Mouse (Mus musculus) forebrain, embryonic 13.5 days (tissue): ENCODE measurements around the gene Micall2. TPM values are rescaled to one million over a fixed set of nuclear protein-coding genes. Genes with fewer than 3 reads are reported as not detected.

Experiments used
- ATAC-seq: fragments of 200-750 bp; cut with Nextera tagmentation; 2 replicates; pipeline ENCODE4 v1.8.0; 2017
- H3K27ac ChIP-seq: fragments of 300-500 bp; sonication (generic); 2 replicates; pipeline ENCODE4 v1.5.1; 2015; ENCODE audit warnings: inconsistent platforms, mild to moderate bottlenecking, moderate library complexity
- H3K27me3 ChIP-seq: fragments of 300-500 bp; sonication (generic); 2 replicates; pipeline ENCODE4 v1.6.1; 2015; ENCODE audit warnings: mild to moderate bottlenecking, inconsistent platforms
- H3K36me3 ChIP-seq: fragments of 300-500 bp; sonication (generic); 2 replicates; pipeline ENCODE4 v1.6.1; 2015; ENCODE audit warnings: mild to moderate bottlenecking, inconsistent platforms; ENCODE audit not compliant: poor library complexity, severe bottlenecking
- H3K4me1 ChIP-seq: fragments of 300-500 bp; sonication (generic); 2 replicates; pipeline ENCODE4 v1.6.1; 2015; ENCODE audit warnings: inconsistent platforms
- H3K4me2 ChIP-seq: fragments of 300-500 bp; sonication (generic); 2 replicates; pipeline ENCODE4 v1.6.1; 2015; ENCODE audit warnings: inconsistent platforms, mild to moderate bottlenecking, moderate library complexity
- H3K4me3 ChIP-seq: fragments of 300-500 bp; sonication (generic); 2 replicates; pipeline ENCODE4 v1.5.1; 2015; ENCODE audit warnings: mild to moderate bottlenecking, inconsistent platforms
- H3K9ac ChIP-seq: fragments of 300-500 bp; sonication (generic); 2 replicates; pipeline ENCODE4 v1.6.1; 2015; ENCODE audit warnings: mild to moderate bottlenecking, inconsistent platforms
- H3K9me3 ChIP-seq: fragments of 300-500 bp; sonication (generic); replicated peaks from 2 replicates; pipeline ENCODE4 v1.6.1; 2016; ENCODE audit warnings: inconsistent platforms
- WGBS: fragments of 180-500 bp; shearing (Covaris S2); methylation state at CpG from one replicate; pipeline ENCODE4 v1.1.7; 2015; 5-methylcytosine and 5-hydroxymethylcytosine counted together
- polyA plus RNA-seq: library from polyadenylated mRNA; unstranded; fragments of >200 nt; fragmentation: Nextera tagmentation; extraction: Ambion mirVana; gene quantifications from 2 replicates; pipeline ENCODE4 v1.2.1, GENCODE M21; 2015

The Micall2 gene
- polyA plus RNA-seq, 1 experiment from 2014 or later, result 3.2 TPM

GRCm38 (mm10) chr5:139694292-139694988 lies 41.7 kb downstream of the Micall2 start:
- ATAC-seq, result peak; percentile 59; the same call in 1 of the 2 replicates
- 44% methylated on average over 16 of the region's 16 CpGs for WGBS
- no peak overlapping the region for H3K4me3 ChIP-seq
- no peak overlapping the region for H3K27ac ChIP-seq
- H3K27me3 ChIP-seq, result peaks cover 80% of the 10 kb centered on the region
- peaks cover 16% of the 10 kb centered on the region for H3K4me1 ChIP-seq
- H3K9me3 ChIP-seq, result no peaks in the 10 kb centered on the region
- no peaks in the 10 kb centered on the region for H3K36me3 ChIP-seq
- no peak overlapping the region for H3K9ac ChIP-seq
- H3K4me2 ChIP-seq, result peak overlapping the region; percentile 40

DNA sequence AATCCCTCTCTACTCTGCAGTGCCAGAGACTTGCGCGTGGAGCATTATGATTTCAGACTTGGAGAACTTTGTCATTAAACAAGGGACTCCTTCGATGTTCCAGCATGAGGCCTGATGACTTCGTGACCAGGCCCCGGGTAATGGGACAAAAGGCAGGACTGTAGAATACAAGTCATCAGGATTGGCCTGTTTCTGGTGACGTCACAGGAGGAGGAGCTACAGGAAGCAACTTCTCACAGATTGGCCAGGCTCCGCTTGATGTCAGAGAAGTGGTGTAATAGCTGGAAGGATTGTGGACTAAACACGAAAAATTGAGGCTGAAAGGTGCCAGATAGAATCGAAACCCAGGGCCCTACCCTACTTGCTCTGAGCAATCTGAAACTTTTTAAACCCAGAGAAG lies 45.3 kb downstream of the Micall2 start:
- Histone ChIP-seq H3K4me3 (no peak overlapping the region), H3K4me1 (peaks cover 36% of the 10 kb centered on the region), H3K27ac (no peak overlapping the region), H3K27me3 (peaks cover 84% of the 10 kb centered on the region), H3K36me3 (no peaks in the 10 kb centered on the region), H3K9ac (no peak overlapping the region), H3K4me2 (no peak overlapping the region), H3K9me3 (no peaks in the 10 kb centered on the region)
- WGBS, result 78% methylated on average over 9 of the region's 9 CpGs
- ATAC-seq, result no peak

- Histone ChIP-seq H3K27me3 (peaks cover 95% of the 10 kb centered on the region), H3K4me1 (peaks cover 25% of the 10 kb centered on the region), H3K9ac (no peak overlapping the region), H3K4me3 (no peak overlapping the region), H3K4me2 (no peak overlapping the region), H3K9me3 (no peaks in the 10 kb centered on the region), H3K27ac (no peak overlapping the region), H3K36me3 (no peaks in the 10 kb centered on the region)
- 70% methylated on average over 12 of the region's 12 CpGs for WGBS
- 0 out of 2 replicates have a peak, but pooled peaks have one; percentile 13 for ATAC-seq
Observed at GRCm38 (mm10) chr5:139688356-139688755, 47.8 kb downstream of the Micall2 start.

DNA sequence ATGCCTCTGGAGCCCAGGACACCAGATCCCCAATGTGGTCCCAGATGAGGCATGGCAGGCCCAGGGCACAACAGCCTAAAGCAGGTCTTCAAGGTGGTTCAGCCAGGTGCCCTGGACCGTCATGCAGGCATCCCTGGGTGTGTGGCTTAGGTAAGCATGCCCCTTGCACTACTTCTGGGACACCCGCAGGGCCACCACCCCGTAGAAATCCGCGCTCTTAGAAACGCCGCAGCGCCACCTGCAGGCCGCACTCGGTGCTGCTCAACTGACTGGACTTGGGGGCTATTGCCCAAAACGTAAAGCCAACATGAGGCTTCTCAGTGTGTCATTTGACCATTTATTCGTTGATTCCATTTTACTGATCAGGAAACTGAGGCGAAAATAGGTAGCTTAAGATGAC lies 48.5 kb downstream of the Micall2 start:
- Histone ChIP-seq H3K4me1 (peaks cover 31% of the 10 kb centered on the region), H3K9me3 (no peaks in the 10 kb centered on the region), H3K27ac (no peak overlapping the region), H3K36me3 (no peaks in the 10 kb centered on the region), H3K4me2 (no peak overlapping the region), H3K27me3 (peaks cover 95% of the 10 kb centered on the region), H3K9ac (no peak overlapping the region), H3K4me3 (no peak overlapping the region)
- 7% methylated on average over 13 of the region's 13 CpGs for WGBS
- ATAC-seq, result no peak

DNA sequence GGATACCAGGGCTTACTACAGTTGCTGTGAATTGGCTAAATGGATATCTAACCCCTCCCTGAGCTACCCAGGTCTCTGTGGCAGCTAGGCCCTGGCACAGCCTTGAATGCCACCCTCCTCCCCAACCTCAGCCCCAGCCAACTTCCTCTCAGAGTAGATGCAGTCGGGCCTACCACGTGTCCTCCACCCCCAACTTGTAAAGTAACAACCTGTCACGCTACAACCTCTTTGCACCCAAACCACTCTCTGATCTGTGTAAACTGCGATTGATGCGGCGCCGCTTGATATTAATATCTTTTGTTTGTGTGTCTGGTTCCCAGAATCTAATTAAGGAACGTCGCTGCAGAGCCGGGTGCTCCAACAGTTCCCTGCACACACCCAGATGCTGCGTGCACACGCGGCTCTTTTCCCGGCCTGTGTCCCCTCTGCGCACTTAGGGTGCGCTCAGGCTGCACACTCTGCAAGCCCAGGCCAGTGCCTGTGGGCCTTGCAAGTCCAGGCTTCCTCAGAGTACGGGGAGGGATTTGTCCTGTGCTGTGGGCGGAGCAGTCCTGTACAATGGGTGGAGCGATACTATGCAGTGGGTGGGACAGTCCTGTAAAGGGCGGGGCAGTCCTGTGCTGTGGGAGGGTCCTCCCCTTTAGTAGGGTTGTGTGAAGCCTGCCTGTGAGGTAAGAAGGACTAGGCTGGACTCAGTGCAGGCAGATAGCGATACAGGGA lies 49.4 kb downstream of the Micall2 start:
- Histone ChIP-seq H3K9me3 (no peaks in the 10 kb centered on the region), H3K36me3 (no peaks in the 10 kb centered on the region), H3K4me3 (no peak overlapping the region), H3K4me1 (peaks cover 40% of the 10 kb centered on the region), H3K27ac (no peak overlapping the region), H3K9ac (peak overlapping the region; percentile 31), H3K27me3 (peaks cover 91% of the 10 kb centered on the region), H3K4me2 (peak overlapping the region; percentile 6; the same call in 1 of the 2 replicates)
- WGBS, result 24% methylated on average over 21 of the region's 21 CpGs
- ATAC-seq, result peak; percentile 57

DNA sequence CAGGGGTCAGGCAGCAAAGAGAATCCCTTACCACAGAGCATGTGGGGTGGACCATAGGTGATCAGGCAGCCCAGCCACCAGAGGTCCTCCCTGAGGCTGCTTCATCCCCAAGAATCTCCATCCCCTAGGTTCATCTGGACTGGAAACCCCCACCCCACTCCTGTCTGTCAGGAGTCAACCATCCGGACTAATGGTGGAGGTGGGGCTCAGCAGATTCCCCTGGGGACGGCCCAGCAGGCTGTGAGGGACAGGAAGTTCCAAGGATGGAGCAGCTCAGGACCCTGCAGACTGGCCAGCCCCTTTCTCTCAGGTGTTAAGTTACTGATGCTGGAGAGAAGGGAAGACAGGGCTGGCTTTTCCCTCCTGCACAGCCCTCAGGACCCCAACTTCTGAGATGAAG lies 52.9 kb downstream of the Micall2 start:
- H3K27me3 ChIP-seq, result peaks cover 93% of the 10 kb centered on the region
- peaks cover 41% of the 10 kb centered on the region for H3K4me1 ChIP-seq
- H3K4me2 ChIP-seq, result no peak overlapping the region
- 2% methylated on average over 2 of the region's 2 CpGs for WGBS
- no peak for ATAC-seq
- H3K4me3 ChIP-seq, result no peak overlapping the region
- no peaks in the 10 kb centered on the region for H3K36me3 ChIP-seq
- H3K9ac ChIP-seq, result no peak overlapping the region
- peaks cover 7% of the 10 kb centered on the region for H3K9me3 ChIP-seq
- no peak overlapping the region for H3K27ac ChIP-seq

GRCm38 (mm10) chr5:139682631-139682977 lies 53.5 kb downstream of the Micall2 start:
- ATAC-seq, result peak; percentile 57; the same call in 1 of the 2 replicates
- WGBS, result under 1% methylated on average over 7 of the region's 7 CpGs
- Histone ChIP-seq H3K36me3 (no peaks in the 10 kb centered on the region), H3K4me1 (peaks cover 37% of the 10 kb centered on the region), H3K9ac (no peak overlapping the region), H3K4me2 (peak overlapping the region; percentile 34), H3K27ac (peak overlapping the region; percentile 69; the same call in 1 of the 2 replicates), H3K9me3 (peaks cover 7% of the 10 kb centered on the region), H3K27me3 (peaks cover 93% of the 10 kb centered on the region), H3K4me3 (no peak overlapping the region)

DNA sequence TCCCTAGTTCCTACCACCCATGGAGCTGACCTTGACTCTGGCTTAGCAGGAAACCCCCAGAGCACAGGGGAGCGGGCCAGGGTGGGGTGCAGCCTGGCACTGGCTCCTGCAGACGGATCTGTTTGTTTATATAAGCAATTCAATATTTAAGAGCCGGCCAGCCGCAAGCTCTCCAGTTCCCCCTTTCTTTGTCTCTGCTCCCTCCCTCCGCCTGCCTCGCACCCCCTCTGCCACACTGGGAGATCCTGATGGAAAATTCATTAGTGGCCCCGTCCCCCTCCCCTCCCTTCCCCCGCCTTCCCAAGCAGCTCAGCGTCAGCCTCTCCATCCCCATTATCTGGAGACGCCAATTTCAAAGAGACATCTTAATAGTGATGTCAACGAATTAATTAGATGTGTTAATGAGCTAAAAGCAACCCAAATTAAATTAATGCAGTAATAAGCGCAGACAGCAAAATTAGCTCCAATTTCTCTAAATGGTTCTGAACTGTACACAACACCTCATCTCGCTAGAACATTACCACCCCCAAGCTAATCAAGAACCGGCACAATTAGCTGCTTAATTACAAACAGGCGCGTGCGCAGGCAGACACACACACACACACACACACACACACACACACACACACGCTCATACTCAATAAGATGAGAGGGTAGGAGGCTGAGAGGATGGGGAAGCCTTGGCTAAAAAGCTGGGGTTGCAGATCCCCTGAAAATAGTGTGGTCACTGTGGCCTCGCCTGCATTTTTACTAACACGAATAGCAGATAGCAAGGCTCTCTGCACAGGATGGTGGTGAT lies 54.1 kb downstream of the Micall2 start:
- ATAC-seq, result peak; percentile 88
- Histone ChIP-seq H3K36me3 (no peaks in the 10 kb centered on the region), H3K4me2 (peak overlapping the region; percentile 34), H3K4me1 (peaks cover 33% of the 10 kb centered on the region), H3K9me3 (peaks cover 7% of the 10 kb centered on the region), H3K9ac (no peak overlapping the region), H3K4me3 (no peak overlapping the region), H3K27me3 (peaks cover 93% of the 10 kb centered on the region), H3K27ac (peak overlapping the region; percentile 69)
- 2% methylated on average over 20 of the region's 20 CpGs for WGBS

DNA sequence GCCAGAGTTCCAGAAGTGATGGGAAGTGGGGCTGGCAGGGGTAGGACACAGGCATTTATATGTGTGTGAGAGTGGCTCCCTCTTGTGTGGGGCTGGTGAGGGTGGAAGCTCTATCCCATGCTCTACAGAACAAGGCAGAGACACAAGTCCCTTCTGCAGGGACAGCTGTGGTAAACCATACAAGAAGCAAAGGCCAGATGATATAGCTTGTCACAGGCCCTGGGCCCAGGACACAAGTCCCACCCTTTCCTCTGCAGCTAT lies 60.5 kb downstream of the Micall2 start:
- Histone ChIP-seq H3K27me3 (peaks cover 96% of the 10 kb centered on the region), H3K4me1 (peaks cover 11% of the 10 kb centered on the region), H3K4me3 (no peak overlapping the region), H3K27ac (no peak overlapping the region), H3K4me2 (no peak overlapping the region), H3K9ac (no peak overlapping the region), H3K36me3 (no peaks in the 10 kb centered on the region), H3K9me3 (0 out of 2 replicates have a peak, but pooled peaks cover under 1% of the 10 kb centered on the region)
- ATAC-seq, result 0 out of 2 replicates have a peak, but pooled peaks have one; percentile 21

- peaks cover 11% of the 10 kb centered on the region for H3K4me1 ChIP-seq
- ATAC-seq, result no peak
- H3K4me2 ChIP-seq, result no peak overlapping the region
- no peak overlapping the region for H3K27ac ChIP-seq
- no peak overlapping the region for H3K9ac ChIP-seq
- WGBS, result 36% methylated on average over 13 of the region's 13 CpGs
- H3K9me3 ChIP-seq, result no peaks in the 10 kb centered on the region
- no peak overlapping the region for H3K4me3 ChIP-seq
- no peaks in the 10 kb centered on the region for H3K36me3 ChIP-seq
- peaks cover 98% of the 10 kb centered on the region for H3K27me3 ChIP-seq
Observed at GRCm38 (mm10) chr5:139674940-139675706, 61.0 kb downstream of the Micall2 start.

- peaks cover 7% of the 10 kb centered on the region; the same call in 1 of the 2 replicates for H3K4me1 ChIP-seq
- no peak overlapping the region for H3K4me2 ChIP-seq
- no peaks in the 10 kb centered on the region for H3K9me3 ChIP-seq
- H3K36me3 ChIP-seq, result no peaks in the 10 kb centered on the region
- peaks cover 99% of the 10 kb centered on the region for H3K27me3 ChIP-seq
- no peak for ATAC-seq
- no peak overlapping the region for H3K27ac ChIP-seq
- 9% methylated on average over 8 of the region's 8 CpGs for WGBS
- H3K9ac ChIP-seq, result no peak overlapping the region
- no peak overlapping the region for H3K4me3 ChIP-seq
Observed at GRCm38 (mm10) chr5:139669380-139669779, 66.8 kb downstream of the Micall2 start.
